In the genomic region with DNA sequence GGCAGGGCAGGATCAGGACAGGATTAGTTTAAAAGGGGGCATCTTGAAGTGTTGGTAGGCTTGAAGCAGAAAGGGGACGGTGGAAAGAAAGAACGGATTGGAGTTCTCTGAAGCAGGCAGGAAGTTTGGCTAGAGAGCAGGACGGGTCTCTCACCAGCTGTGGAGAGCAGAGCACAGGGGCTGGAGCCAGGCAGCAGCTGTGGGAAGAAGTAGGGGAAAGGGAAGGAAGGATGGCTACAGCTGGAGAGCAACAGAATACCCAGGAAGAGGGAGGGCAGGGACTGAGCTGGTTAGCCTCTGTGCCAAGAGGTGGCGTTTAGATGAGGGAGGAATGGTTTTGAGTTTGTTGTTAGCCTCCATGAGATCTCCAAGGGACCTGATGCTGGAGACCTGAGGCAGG, we compare ENCODE assay signal across 8 mouse cellular contexts. TPM values are rescaled to one million over a fixed set of nuclear protein-coding genes. Genes with fewer than 3 reads are reported as not detected.
A peak's percentile ranks its signal among the peaks of the same experiment; 100 is the strongest.
DNase-seq lines count a peak whose midpoint lies in the region.
"Had no signal": no experiment of that assay in that cellular context is flagged by ENCODE, and none has a peak within 500 bp of the region (broad histone marks: within the 10 kb centered on the region; RNA-seq: fewer than 3 reads in every experiment).

No protein-coding gene starts in this region.

- H3K4me3 ChIP-seq in brown adipose tissue, adult 24 weeks (ENCODE audit: insufficient read depth, low read depth, low read length) = no peak overlapping the region
- H3K4me3 ChIP-seq: liver, embryonic 15.5 days had no signal

- peak; percentile 47 for DNase-seq in 416B (ENCODE audit: low read depth)
- peak; percentile 62 for DNase-seq in heart, postnatal 4 days
- DNase-seq in lung, postnatal 14 days = peak; percentile 45
- DNase-seq in adrenal gland, adult 2 months = no peak
- no peak for DNase-seq in thymus, postnatal 14 days
- no peak for DNase-seq in embryo, embryonic 10.5 days (ENCODE audit: low spot score)

- H3K27ac ChIP-seq in brown adipose tissue, adult 24 weeks (replicated peaks; ENCODE audit: low read depth, low read length) = peak overlapping the region; percentile 47
- H3K27ac ChIP-seq: liver, embryonic 15.5 days had no signal

- H3K4me1 ChIP-seq in brown adipose tissue, adult 24 weeks (ENCODE audit: control insufficient read depth, insufficient read depth, insufficient read length, low read length) = peaks cover 11% of the 10 kb centered on the region; the same call in 1 of the 2 replicates

RNA-seq across cellular contexts. Expression of gene Cuedc1, which starts 0.7 kb away (rescaled TPM):
- 7.3 and 15.9 TPM in 2 replicates for polyA plus RNA-seq in brown adipose tissue, adult 24 weeks (2012; ENCODE audit: insufficient read depth, insufficient read length, missing spikeins)
- 10 to 100 TPM; 39.5 to 40.0 TPM for total RNA-seq in heart, postnatal 4 days (2021)
- 10 to 100 TPM; 49.3 to 61.7 TPM for total RNA-seq in adrenal gland, adult 2 months (2021)
- polyA plus RNA-seq in adrenal gland, adult 2 months (2012; rRNA removed) = 76.9 and 91.3 TPM in 2 replicates

RNA-seq across cellular contexts. Expression of gene Vezf1, which starts 29.1 kb away (rescaled TPM):
- polyA plus RNA-seq in brown adipose tissue, adult 24 weeks (2012; ENCODE audit: insufficient read depth, insufficient read length, missing spikeins) = 17.3 and 19.7 TPM in 2 replicates
- 10 to 100 TPM; 36.7 to 41.3 TPM for total RNA-seq in heart, postnatal 4 days (2021)
- 10 to 100 TPM; 48.3 to 52.4 TPM for total RNA-seq in adrenal gland, adult 2 months (2021)
- polyA plus RNA-seq in adrenal gland, adult 2 months (2012; rRNA removed) = 13.5 and 14.6 TPM in 2 replicates

RNA-seq across cellular contexts. Expression of gene Srsf1, which starts 50.0 kb away (rescaled TPM):
- 52.3 and 109 TPM in 2 replicates for polyA plus RNA-seq in brown adipose tissue, adult 24 weeks (2012; ENCODE audit: insufficient read depth, insufficient read length, missing spikeins)
- total RNA-seq in heart, postnatal 4 days (2021) = 100 to 1,000 TPM; 207 to 224 TPM
- 100 to 1,000 TPM; 179 to 252 TPM for total RNA-seq in adrenal gland, adult 2 months (2021)
- 210 and 224 TPM in 2 replicates for polyA plus RNA-seq in adrenal gland, adult 2 months (2012; rRNA removed)

Comparison
In these comparisons a context has a peak if more than half of its experiments do, and no peak if none do; other contexts are left out.
1. DNase-seq: peak in 416B (single experiment), heart, postnatal 4 days (single experiment) and lung, postnatal 14 days (single experiment); none in adrenal gland, adult 2 months (single experiment), thymus, postnatal 14 days (single experiment) and embryo, embryonic 10.5 days (single experiment).